Mouse (Mus musculus) forebrain, embryonic 14.5 days (tissue): Measurements from ENCODE around the gene Gpr156. TPM values are rescaled to one million over a fixed set of nuclear protein-coding genes. Genes with fewer than 3 reads are reported as not detected.
"Not testable (repeated sequence)": the region's sequence is repeated elsewhere in the genome, so short reads cannot be mapped to it uniquely, and the experiment has no call there.

Experiments
- ATAC-seq: fragments of 200-750 bp; cut with Nextera tagmentation; 2 replicates; pipeline ENCODE4 v1.8.0; 2017; ENCODE audit warnings: mild to moderate bottlenecking, moderate library complexity
- DNase-seq: peaks from one replicate; pipeline ENCODE4 v3.0.0-alpha.2; 2015; ENCODE audit warnings: low spot score
- H3K27ac ChIP-seq: fragments of 300-500 bp; sonication (generic); 2 replicates; pipeline ENCODE4 v1.5.1; 2014; ENCODE audit warnings: low read depth, mild to moderate bottlenecking, control low read depth, low read length, moderate library complexity
- H3K27me3 ChIP-seq: fragments of 300-500 bp; sonication (generic); replicated peaks from 2 replicates; pipeline ENCODE4 v1.6.1; 2014; ENCODE audit warnings: low read length, control low read depth, mixed read lengths; ENCODE audit not compliant: control insufficient read depth, insufficient read depth
- H3K36me3 ChIP-seq: fragments of 300-500 bp; sonication (generic); 2 replicates; pipeline ENCODE4 v1.6.1; 2014; ENCODE audit warnings: low read length, control low read depth; ENCODE audit not compliant: control insufficient read depth, insufficient read depth
- H3K4me1 ChIP-seq: fragments of 300-500 bp; sonication (generic); 2 replicates; pipeline ENCODE4 v1.6.1; 2014; ENCODE audit warnings: antibody characterized with exemption, low read length, control low read depth; ENCODE audit not compliant: control insufficient read depth, insufficient read depth
- H3K4me2 ChIP-seq: fragments of 300-500 bp; sonication (generic); 2 replicates; pipeline ENCODE4 v1.6.1; 2014; ENCODE audit warnings: mild to moderate bottlenecking, control low read depth, low read length
- H3K4me3 ChIP-seq: fragments of 300-500 bp; sonication (generic); 2 replicates; pipeline ENCODE4 v1.5.1; 2014; ENCODE audit warnings: low read depth, low read length, control low read depth
- H3K9ac ChIP-seq: fragments of 300-500 bp; sonication (generic); 2 replicates; pipeline ENCODE4 v1.6.1; 2014; ENCODE audit warnings: mild to moderate bottlenecking, low read length, control low read depth, moderate library complexity
- H3K9me3 ChIP-seq: fragments of 300-500 bp; sonication (generic); replicated peaks from 2 replicates; pipeline ENCODE4 v1.6.1; 2016; ENCODE audit warnings: low read length, control low read depth, mixed read lengths; ENCODE audit not compliant: control insufficient read depth
- WGBS: fragments of 180-500 bp; shearing (Covaris S2); extraction: QIAGEN DNeasy Blood & Tissue Kit; methylation state at CpG from one replicate; pipeline ENCODE4 v1.1.7; 2014; 5-methylcytosine and 5-hydroxymethylcytosine counted together
- polyA plus RNA-seq: library from polyadenylated mRNA; unstranded; fragments of >200 nt; fragmentation: Nextera tagmentation; extraction: Ambion mirVana; gene quantifications from 2 replicates; pipeline ENCODE4 v1.2.1, GENCODE M21; 2014

The Gpr156 gene
- polyA plus RNA-seq, 1 experiment from 2014 or later = 4.2 TPM

- WGBS = 94% methylated on average over 13 of the region's 13 CpGs
- ATAC-seq = no peak
- H3K9me3 ChIP-seq = no peaks in the 10 kb centered on the region
Observed at GRCm38 (mm10) chr16:38011486-38011885, 95.2 kb downstream of the Gpr156 start.

GRCm38 (mm10) chr16:38012382-38012781, 96.1 kb downstream of the Gpr156 start:
- H3K4me2 ChIP-seq = no peak overlapping the region
- WGBS = 80% methylated on average over 5 of the region's 5 CpGs
- H3K36me3 ChIP-seq = no peaks in the 10 kb centered on the region
- H3K9ac ChIP-seq = no peak overlapping the region
- no peak for ATAC-seq
- no peak overlapping the region for H3K27ac ChIP-seq
- H3K4me3 ChIP-seq = no peak overlapping the region
- DNase-seq = no peak
- H3K27me3 ChIP-seq = no peaks in the 10 kb centered on the region
- no peaks in the 10 kb centered on the region for H3K4me1 ChIP-seq
- H3K9me3 ChIP-seq = no peaks in the 10 kb centered on the region

More at GRCm38 (mm10) chr16:38011486-38011885, 95.2 kb downstream of the Gpr156 start:
- H3K27ac ChIP-seq = no peak overlapping the region
- no peaks in the 10 kb centered on the region for H3K4me1 ChIP-seq
- no peak overlapping the region for H3K4me2 ChIP-seq
- no peak for DNase-seq
- no peak overlapping the region for H3K9ac ChIP-seq
- no peaks in the 10 kb centered on the region for H3K36me3 ChIP-seq
- H3K4me3 ChIP-seq = no peak overlapping the region
- H3K27me3 ChIP-seq = no peaks in the 10 kb centered on the region

GRCm38 (mm10) chr16:38012891-38013290, 96.6 kb downstream of the Gpr156 start:
- Histone ChIP-seq H3K4me2 (no peak overlapping the region), H3K36me3 (no peaks in the 10 kb centered on the region)
- 73% methylated on average over 4 of the region's 4 CpGs for WGBS

GRCm38 (mm10) chr16:38014951-38015350, 98.7 kb downstream of the Gpr156 start:
- H3K9me3 ChIP-seq = no peaks in the 10 kb centered on the region
- WGBS = 91% methylated on average over 4 of the region's 4 CpGs
- no peak for DNase-seq
- H3K4me1 ChIP-seq = no peaks in the 10 kb centered on the region
- no peak overlapping the region for H3K4me2 ChIP-seq
- no peaks in the 10 kb centered on the region for H3K27me3 ChIP-seq
- H3K9ac ChIP-seq = no peak overlapping the region
- ATAC-seq = no peak
- H3K4me3 ChIP-seq = no peak overlapping the region
- no peak overlapping the region for H3K27ac ChIP-seq
- H3K36me3 ChIP-seq = no peaks in the 10 kb centered on the region

More at GRCm38 (mm10) chr16:38012891-38013290, 96.6 kb downstream of the Gpr156 start:
- ATAC-seq (no peak), DNase-seq (no peak)
- Histone ChIP-seq H3K27me3 (no peaks in the 10 kb centered on the region), H3K4me3 (no peak overlapping the region), H3K27ac (no peak overlapping the region), H3K4me1 (no peaks in the 10 kb centered on the region), H3K9me3 (no peaks in the 10 kb centered on the region), H3K9ac (no peak overlapping the region)

- ATAC-seq = no peak
- Histone ChIP-seq H3K27me3 (no peaks in the 10 kb centered on the region), H3K9me3 (no peaks in the 10 kb centered on the region), H3K4me1 (no peaks in the 10 kb centered on the region), H3K4me2 (no peak overlapping the region), H3K36me3 (no peaks in the 10 kb centered on the region), H3K27ac (no peak overlapping the region), H3K4me3 (no peak overlapping the region), H3K9ac (no peak overlapping the region)
- DNase-seq = no peak
- WGBS = 86% methylated on average over 8 of the region's 8 CpGs
Observed at GRCm38 (mm10) chr16:38016928-38017524, 100.7 kb downstream of the Gpr156 start.

GRCm38 (mm10) chr16:38017958-38018376, 101.7 kb downstream of the Gpr156 start:
- Histone ChIP-seq H3K36me3 (no peaks in the 10 kb centered on the region), H3K4me1 (no peaks in the 10 kb centered on the region), H3K27me3 (no peaks in the 10 kb centered on the region), H3K9ac (no peak overlapping the region), H3K9me3 (no peaks in the 10 kb centered on the region), H3K27ac (no peak overlapping the region), H3K4me2 (no peak overlapping the region), H3K4me3 (no peak overlapping the region)
- ATAC-seq (no peak), DNase-seq (no peak)
- 24% methylated on average over 4 of the region's 4 CpGs for WGBS

- Histone ChIP-seq H3K4me2 (no peak overlapping the region), H3K9me3 (no peaks in the 10 kb centered on the region), H3K36me3 (no peaks in the 10 kb centered on the region), H3K4me3 (no peak overlapping the region), H3K9ac (no peak overlapping the region), H3K27me3 (no peaks in the 10 kb centered on the region), H3K4me1 (no peaks in the 10 kb centered on the region), H3K27ac (no peak overlapping the region)
- 95% methylated on average over 9 of the region's 9 CpGs for WGBS
- DNase-seq (no peak), ATAC-seq (no peak)
Observed at GRCm38 (mm10) chr16:38032644-38033043, 116.3 kb downstream of the Gpr156 start.

- WGBS = 74% methylated on average over 5 of the region's 5 CpGs
Observed at GRCm38 (mm10) chr16:38033071-38033470, 116.8 kb downstream of the Gpr156 start.

GRCm38 (mm10) chr16:38038101-38038500, 121.8 kb downstream of the Gpr156 start:
- not testable (repeated sequence) for ATAC-seq, DNase-seq, H3K27me3 ChIP-seq, H3K4me2 ChIP-seq, H3K27ac ChIP-seq, H3K4me1 ChIP-seq, H3K4me3 ChIP-seq, H3K9me3 ChIP-seq, H3K9ac ChIP-seq, H3K36me3 ChIP-seq
- WGBS = 77% methylated on average over 4 of the region's 4 CpGs

More at GRCm38 (mm10) chr16:38033071-38033470, 116.8 kb downstream of the Gpr156 start:
- ATAC-seq (no peak), DNase-seq (no peak)
- no peaks in the 10 kb centered on the region for H3K9me3 ChIP-seq
- no peak overlapping the region for H3K4me2 ChIP-seq
- no peak overlapping the region for H3K27ac ChIP-seq
- H3K27me3 ChIP-seq = no peaks in the 10 kb centered on the region
- H3K9ac ChIP-seq = no peak overlapping the region
- no peaks in the 10 kb centered on the region for H3K36me3 ChIP-seq
- H3K4me1 ChIP-seq = no peaks in the 10 kb centered on the region
- no peak overlapping the region for H3K4me3 ChIP-seq
